Mouse (Mus musculus) bone marrow macrophage, adult 2 months (primary cell): ENCODE results near the gene Helz. TPM values are rescaled to one million over a fixed set of nuclear protein-coding genes. Genes with fewer than 3 reads are reported as not detected.

ENCODE experiments used
- H3K27ac ChIP-seq: 2 replicates; pipeline ENCODE4 v1.5.1; 2012; ENCODE audit warnings: low read depth, low read length; ENCODE audit not compliant: insufficient read depth
- H3K4me1 ChIP-seq: 2 replicates; pipeline ENCODE4 v1.6.1; 2012; ENCODE audit warnings: low read length; ENCODE audit not compliant: control insufficient read depth, insufficient read depth
- H3K4me3 ChIP-seq: 2 replicates; pipeline ENCODE4 v1.5.1; 2012; ENCODE audit warnings: mild to moderate bottlenecking, low read length, moderate library complexity; ENCODE audit not compliant: insufficient read depth
- CTCF ChIP-seq: IDR thresholded peaks from 2 replicates; pipeline ENCODE4 v1.5.1; 2012; ENCODE audit warnings: low read depth, mild to moderate bottlenecking, low read length, moderate library complexity
- POLR2A ChIP-seq: IDR thresholded peaks from 2 replicates; pipeline ENCODE4 v1.6.1; 2012; ENCODE audit warnings: mild to moderate bottlenecking, low read depth, low read length, borderline replicate concordance
- polyA plus RNA-seq: library from polyadenylated mRNA; stranded (reverse); fragments of >200 nt; gene quantifications from 2 replicates; pipeline ENCODE4 v1.2.4, GENCODE M21; 2012; ENCODE audit not compliant: missing spikeins, insufficient read depth, insufficient read length

Gene Helz
- polyA plus RNA-seq, 1 experiment: 17.3 TPM

- no peaks in the 10 kb centered on the region for H3K4me1 ChIP-seq
- no peak overlapping the region for H3K27ac ChIP-seq
- no peak overlapping the region for H3K4me3 ChIP-seq
- TF ChIP-seq CTCF (no peak), POLR2A (no peak)
Measured at GRCm38 (mm10) chr11:107605694-107606093, 58.0 kb downstream of the Helz start.

GRCm38 (mm10) chr11:107613906-107614305 lies 66.2 kb downstream of the Helz start:
- no peak for TF ChIP-seq CTCF
- no peak for TF ChIP-seq POLR2A
- Histone ChIP-seq H3K4me3 (no peak overlapping the region), H3K4me1 (no peaks in the 10 kb centered on the region), H3K27ac (no peak overlapping the region)

- Histone ChIP-seq H3K4me3 (no peak overlapping the region), H3K27ac (no peak overlapping the region), H3K4me1 (no peaks in the 10 kb centered on the region)
- TF ChIP-seq CTCF (no peak), POLR2A (no peak)
Measured at GRCm38 (mm10) chr11:107615696-107616095, 68.0 kb downstream of the Helz start.

- TF ChIP-seq POLR2A (no peak), CTCF (no peak)
- Histone ChIP-seq H3K27ac (no peak overlapping the region), H3K4me1 (no peaks in the 10 kb centered on the region), H3K4me3 (no peak overlapping the region)
Measured at GRCm38 (mm10) chr11:107617976-107618375, 70.2 kb downstream of the Helz start.

- H3K27ac ChIP-seq: no peak overlapping the region
- no peak overlapping the region for H3K4me3 ChIP-seq
- peaks cover 6% of the 10 kb centered on the region for H3K4me1 ChIP-seq
- TF ChIP-seq POLR2A (no peak), CTCF (no peak)
Measured at GRCm38 (mm10) chr11:107624661-107625060, 76.9 kb downstream of the Helz start.

GRCm38 (mm10) chr11:107625746-107626145 lies 78.0 kb downstream of the Helz start:
- no peak for TF ChIP-seq CTCF
- no peak for TF ChIP-seq POLR2A
- Histone ChIP-seq H3K4me3 (no peak overlapping the region), H3K4me1 (peaks cover 6% of the 10 kb centered on the region), H3K27ac (no peak overlapping the region)

- Histone ChIP-seq H3K4me1 (peaks cover 6% of the 10 kb centered on the region), H3K27ac (no peak overlapping the region), H3K4me3 (no peak overlapping the region)
- TF ChIP-seq CTCF: no peak
- TF ChIP-seq POLR2A: no peak
Measured at GRCm38 (mm10) chr11:107629504-107629903, 81.8 kb downstream of the Helz start.

- TF ChIP-seq POLR2A (no peak), CTCF (no peak)
- Histone ChIP-seq H3K4me1 (peaks cover 3% of the 10 kb centered on the region), H3K27ac (no peak overlapping the region), H3K4me3 (no peak overlapping the region)
Measured at GRCm38 (mm10) chr11:107629951-107630350, 82.2 kb downstream of the Helz start.

- H3K4me3 ChIP-seq: no peak overlapping the region
- H3K4me1 ChIP-seq: no peaks in the 10 kb centered on the region
- no peak for TF ChIP-seq POLR2A
- TF ChIP-seq CTCF: no peak
- H3K27ac ChIP-seq: no peak overlapping the region
Measured at GRCm38 (mm10) chr11:107631124-107631523, 83.4 kb downstream of the Helz start.

GRCm38 (mm10) chr11:107633563-107634146 lies 85.9 kb downstream of the Helz start:
- TF ChIP-seq CTCF: no peak
- TF ChIP-seq POLR2A: no peak
- H3K4me1 ChIP-seq: peaks cover 16% of the 10 kb centered on the region
- H3K4me3 ChIP-seq: no peak overlapping the region
- no peak overlapping the region for H3K27ac ChIP-seq
